In the genomic region with DNA sequence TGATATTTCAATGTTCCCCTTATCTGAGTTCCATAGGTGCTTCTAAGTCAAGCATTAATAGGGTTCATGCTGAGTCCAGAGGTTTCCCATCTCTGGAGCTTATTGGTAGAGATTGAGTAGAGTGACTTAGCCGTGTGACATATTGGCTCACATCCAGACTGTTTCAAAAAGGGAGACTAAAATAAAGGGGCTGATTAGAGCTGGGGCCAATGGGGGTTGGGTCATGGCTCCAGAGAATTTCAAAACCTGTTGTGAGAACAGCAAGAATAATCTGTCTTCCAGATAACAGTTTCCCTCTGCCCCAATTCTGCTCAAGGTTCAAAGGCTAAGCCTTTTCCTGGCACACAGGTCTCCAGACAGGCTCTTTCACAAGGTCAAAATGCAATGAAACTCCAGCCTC, we compare ENCODE assay signal across 14 mouse cellular contexts. TPM values are rescaled to one million over a fixed set of nuclear protein-coding genes. Genes with fewer than 3 reads are reported as not detected.
DNase-seq lines count a peak whose midpoint lies in the region; ATAC-seq and TF ChIP-seq lines count a peak whose summit lies in the region.
"Had no signal": no experiment of that assay in that cellular context is flagged by ENCODE, and none has a peak within 500 bp of the region (broad histone marks: within the 10 kb centered on the region; RNA-seq: fewer than 3 reads in every experiment).

No protein-coding gene starts in this region.

- H3K27me3 ChIP-seq in kidney, adult 2 months (replicated peaks; ENCODE audit: control insufficient read depth, insufficient read depth, low read length), result no peaks in the 10 kb centered on the region
- H3K27me3 ChIP-seq in stomach, embryonic 16.5 days (ENCODE audit: control insufficient read depth, insufficient read depth, low read length), result no peaks in the 10 kb centered on the region
- H3K27me3 ChIP-seq: limb, embryonic 13.5 days had no signal

- no peak for TF ChIP-seq CTCF in kidney, adult 2 months (conservative IDR thresholded peaks at IDR 0.05; ENCODE audit: insufficient read depth, insufficient read length, low read depth, low read length)

- H3K4me3 ChIP-seq in kidney, adult 2 months (ENCODE audit: insufficient read depth, low read depth, low read length), result no peak overlapping the region
- H3K4me3 ChIP-seq in stomach, embryonic 16.5 days (replicated peaks; ENCODE audit: low read length), result no peak overlapping the region
- H3K4me3 ChIP-seq: limb, embryonic 13.5 days had no signal

- H3K4me2 ChIP-seq in stomach, embryonic 16.5 days (ENCODE audit: low read depth, low read length), result no peak overlapping the region
- H3K4me2 ChIP-seq: limb, embryonic 13.5 days; midbrain, embryonic 11.5 days had no signal

- H3K27ac ChIP-seq in kidney, adult 2 months (ENCODE audit: insufficient read depth, low read depth, low read length), result no peak overlapping the region
- H3K27ac ChIP-seq in stomach, embryonic 16.5 days (ENCODE audit: low read length), result no peak overlapping the region
- H3K27ac ChIP-seq: limb, embryonic 13.5 days had no signal

- H3K4me1 ChIP-seq in kidney, adult 2 months (ENCODE audit: control insufficient read depth, insufficient read depth, low read length), result peaks cover 9% of the 10 kb centered on the region
- no peaks in the 10 kb centered on the region for H3K4me1 ChIP-seq in stomach, embryonic 16.5 days (ENCODE audit: control insufficient read depth, insufficient read depth, low read length)

- no peak for TF ChIP-seq POLR2A in kidney, adult 2 months (IDR thresholded peaks at IDR 0.05; ENCODE audit: low read depth, low read length)

- 30% methylated on average over 1 of the region's 1 CpGs for WGBS in kidney, adult 2 months
- WGBS in stomach, embryonic 16.5 days, result 31% methylated on average over 1 of the region's 1 CpGs

- H3K36me3 ChIP-seq in kidney, adult 2 months (ENCODE audit: control insufficient read depth, insufficient read depth, low read length), result no peaks in the 10 kb centered on the region
- no peaks in the 10 kb centered on the region for H3K36me3 ChIP-seq in stomach, embryonic 16.5 days (ENCODE audit: control insufficient read depth, insufficient read depth, low read length)
- H3K36me3 ChIP-seq: limb, embryonic 13.5 days had no signal

- peak; percentile 77 for DNase-seq in adrenal gland, adult 2 months
- no peak for DNase-seq in adrenal gland, adult 18-20 months (ENCODE audit: low spot score in 2 of 2)
- DNase-seq in kidney, adult 2 months, result peak; percentile 54
- no peak for DNase-seq in kidney, postnatal 10 days
- DNase-seq in fat pad, adult 2 months (ENCODE audit: extremely low read depth, low read depth, low spot score), result peak; percentile 56
- DNase-seq: cerebellum, postnatal 36 days; kidney, postnatal 4 days; lung, postnatal 14 days had no signal

- H3K9me3 ChIP-seq in stomach, embryonic 16.5 days (replicated peaks; ENCODE audit: control insufficient read depth, low read length), result no peaks in the 10 kb centered on the region
- H3K9me3 ChIP-seq: limb, embryonic 13.5 days had no signal

- H3K9ac ChIP-seq in stomach, embryonic 16.5 days (ENCODE audit: low read length), result no peak overlapping the region
- H3K9ac ChIP-seq: limb, embryonic 13.5 days had no signal

- peak; percentile 67 for ATAC-seq in stomach, embryonic 16.5 days (ENCODE audit: insufficient read depth, low FRiP score)
- ATAC-seq in megakaryocyte progenitor cell, adult 5-6 weeks (replicated peaks; ENCODE audit: poor library complexity), result no peak
- no peak for ATAC-seq in monocyte, adult 5-6 weeks (replicated peaks; ENCODE audit: insufficient number of reproducible peaks, low FRiP score, low TSS enrichment, poor library complexity, severe bottlenecking)
- ATAC-seq: hindbrain, embryonic 16.5 days had no signal

RNA-seq across cellular contexts. Expression of a gene that starts 7.7 kb away (rescaled TPM):
- total RNA-seq in adrenal gland, adult 2 months (2021), result 100 to 1,000 TPM; 194 to 198 TPM
- 55.9 and 62.9 TPM in 2 replicates for polyA plus RNA-seq in adrenal gland, adult 2 months (2012; rRNA removed)
- 100 to 1,000 TPM; 191 to 229 TPM for total RNA-seq in adrenal gland, adult 18-20 months (2021)
- 65.7 and 66.6 TPM in 2 replicates for polyA plus RNA-seq in kidney, adult 2 months (2012; rRNA removed)
- polyA plus RNA-seq in stomach, embryonic 16.5 days (2015; fragmentation: Nextera tagmentation; extraction: Ambion mirVana), result 45.5 and 48.9 TPM in 2 replicates
- 57.1 and 64.4 TPM in 2 replicates for total RNA-seq in megakaryocyte progenitor cell, adult 5-6 weeks (2015)
- total RNA-seq in megakaryocyte progenitor cell, adult 5-6 weeks (2017), result 71.4 and 85.8 TPM in 2 replicates
- 117 to 140 TPM (median 127 TPM) in 3 replicates for total RNA-seq in monocyte, adult 5-6 weeks (2017)

Comparison
In these comparisons a context has a peak if more than half of its experiments do, and no peak if none do; other contexts are left out.
1. DNase-seq: peak in adrenal gland, adult 2 months (single experiment), kidney, adult 2 months (single experiment) and fat pad, adult 2 months (single experiment); none in adrenal gland, adult 18-20 months (0 of 2) and kidney, postnatal 10 days (single experiment).